Mouse (Mus musculus) gastrocnemius, adult 18-20 months (tissue): ENCODE data around the gene Sun3. TPM values are rescaled to one million over a fixed set of nuclear protein-coding genes. Genes with fewer than 3 reads are reported as not detected.

Experiments used
- DNase-seq: peaks from one replicate; pipeline ENCODE4 v3.0.0; 2021; ENCODE audit warnings: low spot score
- total RNA-seq, 2 experiments: library from RNA; stranded (reverse); gene quantifications; 2 replicates each; pipeline ENCODE4 v1.2.3; 2021

Gene Sun3
- total RNA-seq, 2 experiments from 2014 or later: not detected

- DNase-seq: peak; percentile 52
These were observed 65.4 kb downstream of the Sun3 start for GRCm38 (mm10) chr11:8983237-8983861.

- no peak for DNase-seq
These were observed 70.6 kb downstream of the Sun3 start for GRCm38 (mm10) chr11:8978154-8978553.

- DNase-seq: no peak
These were observed 75.6 kb downstream of the Sun3 start, which contains the start of gene Pkd1l1 for GRCm38 (mm10) chr11:8973166-8973565. Pkd1l1 (minus strand) TSS chr11:8973266.

DNA sequence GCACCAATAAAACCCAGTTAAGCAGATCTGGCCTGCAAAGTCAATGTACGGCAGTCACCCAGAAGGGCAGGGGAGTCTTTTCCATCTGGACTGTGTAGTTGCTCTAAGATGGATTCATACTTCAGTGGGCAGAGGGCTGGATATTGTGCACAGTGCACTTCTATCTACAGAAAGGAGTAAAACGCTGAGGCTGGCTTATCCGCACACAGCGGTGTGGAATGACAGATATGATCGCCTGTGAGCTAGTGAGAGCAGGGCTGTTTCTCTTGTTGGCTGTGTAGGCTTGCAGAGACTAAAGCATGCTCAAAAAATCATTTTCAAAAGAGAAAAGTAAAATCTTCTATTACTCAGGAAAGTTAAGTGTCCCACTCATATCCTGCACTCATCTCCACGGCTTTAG, 76.7 kb downstream of the Sun3 start:
- no peak for DNase-seq

DNA sequence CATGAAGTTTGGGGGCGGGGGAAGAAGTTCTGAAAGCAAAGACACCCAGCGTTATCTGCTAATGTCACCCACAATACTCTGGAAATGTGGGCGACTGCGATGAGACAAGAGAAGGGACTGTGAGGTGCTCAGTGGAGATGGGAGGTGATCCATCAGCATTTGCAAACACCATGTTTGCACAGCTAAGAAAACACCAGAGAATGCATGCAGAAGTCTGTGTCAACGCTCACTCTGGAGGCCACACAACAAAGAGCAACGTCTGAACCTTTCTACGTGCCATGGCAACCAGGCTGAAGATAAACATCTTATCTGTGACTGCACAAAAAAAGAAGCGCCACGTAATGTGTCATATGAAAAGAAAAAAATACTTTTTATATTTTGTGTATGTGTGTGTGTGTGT, 78.3 kb downstream of the Sun3 start:
- no peak for DNase-seq

GRCm38 (mm10) chr11:8968094-8968493, 80.7 kb downstream of the Sun3 start:
- DNase-seq: no peak

Other genes with a start within 250 kb of the Sun3 start
- gene Pkd1l1, start 75.7 kb downstream of the Sun3 start, total RNA-seq: not detected
- gene Hus1, start 37.8 kb downstream of the Sun3 start, total RNA-seq: 1 to 10 TPM; 8.3 TPM
- not detected for gene Gm11992, start 397 bp downstream of the Sun3 start, total RNA-seq
- gene Upp1, start 69.1 kb upstream of the Sun3 start, total RNA-seq: under 1 TPM in 1 of 2 experiments, not detected in 1; 0.26 TPM
- gene Abca13, start 143.0 kb upstream of the Sun3 start, total RNA-seq: under 1 TPM in 1 of 2 experiments, not detected in 1; 0.02 TPM